Mouse (Mus musculus) ZHBTc4 (cell line): ENCODE results near the gene Cmpk1.

ENCODE experiments used
- DNase-seq: peaks from one replicate; pipeline ENCODE4 v3.0.0-alpha.2; 2011; ENCODE audit warnings: low read depth, low spot score

Gene Cmpk1

GRCm38 (mm10) chr4:114946416-114946815 lies 40.6 kb downstream of the Cmpk1 start:
- no peak for DNase-seq

- DNase-seq: no peak
Observed at GRCm38 (mm10) chr4:114945021-114945420, 42.0 kb downstream of the Cmpk1 start.

- no peak for DNase-seq
Observed at GRCm38 (mm10) chr4:114942583-114942982, 44.5 kb downstream of the Cmpk1 start.

GRCm38 (mm10) chr4:114942112-114942511 lies 44.9 kb downstream of the Cmpk1 start:
- DNase-seq: no peak

- DNase-seq: no peak
Observed at GRCm38 (mm10) chr4:114941311-114941710, 45.7 kb downstream of the Cmpk1 start.

- DNase-seq: no peak
Observed at GRCm38 (mm10) chr4:114938248-114938647, 48.8 kb downstream of the Cmpk1 start.

GRCm38 (mm10) chr4:114937459-114938047 lies 49.5 kb downstream of the Cmpk1 start:
- DNase-seq: no peak

GRCm38 (mm10) chr4:114934188-114934587 lies 52.9 kb downstream of the Cmpk1 start:
- no peak for DNase-seq

GRCm38 (mm10) chr4:114932747-114933146 lies 54.3 kb downstream of the Cmpk1 start:
- no peak for DNase-seq

- DNase-seq: no peak
Observed at GRCm38 (mm10) chr4:114929155-114929554, 57.9 kb downstream of the Cmpk1 start.

- no peak for DNase-seq
Observed at GRCm38 (mm10) chr4:114925917-114926312, 61.1 kb downstream of the Cmpk1 start, which contains the start of gene Foxe3. Gene Foxe3, minus strand, starts transcription at chr4:114926013.

GRCm38 (mm10) chr4:114924971-114925916 lies 61.8 kb downstream of the Cmpk1 start:
- peak; percentile 78 for DNase-seq

GRCm38 (mm10) chr4:114917091-114917490 lies 70.0 kb downstream of the Cmpk1 start:
- peak; percentile 79 for DNase-seq

GRCm38 (mm10) chr4:114916056-114916455 lies 71.0 kb downstream of the Cmpk1 start:
- DNase-seq: no peak

- peak; percentile 87 for DNase-seq
Observed at GRCm38 (mm10) chr4:114913594-114913962, 73.5 kb downstream of the Cmpk1 start.

- peak; percentile 35 for DNase-seq
Observed at GRCm38 (mm10) chr4:114912705-114913593, 74.1 kb downstream of the Cmpk1 start.

GRCm38 (mm10) chr4:114909602-114910484 lies 77.2 kb downstream of the Cmpk1 start:
- peak; percentile 89 for DNase-seq
